Mouse (Mus musculus) left cerebral cortex, adult 2 months (tissue): ENCODE measurements around the gene Mroh9. TPM values are rescaled to one million over a fixed set of nuclear protein-coding genes. Genes with fewer than 3 reads are reported as not detected.
A peak's percentile ranks its signal among the peaks of the same experiment; 100 is the strongest.

Source experiments
- DNase-seq, 2 experiments: peaks; one replicate each; pipeline ENCODE4 v3.0.0; 2021 to 2022; ENCODE audit warnings: low spot score in 2 of 2, mixed read lengths in 1 of 2; ENCODE audit errors: extremely low spot score in 1 of 2
- H3K27ac ChIP-seq: fragments of 200-600 bp; 2 replicates; pipeline ENCODE4 v1.8.1; 2022
- H3K4me3 ChIP-seq: fragments of 200-600 bp; 2 replicates; pipeline ENCODE4 v1.8.1; 2022
- CTCF ChIP-seq: fragments of 200-600 bp; IDR thresholded peaks from 2 replicates; pipeline ENCODE4 v1.8.1; 2022; ENCODE audit warnings: antibody characterized with exemption, mild to moderate bottlenecking, moderate library complexity
- intact Hi-C: fragments of 180-260 bp; cut with DNase I; formaldehyde crosslinking; loops from one replicate; pipeline ENCODE4 v1.15.1; 2025
- long read RNA-seq, 2 experiments: library from polyadenylated mRNA; stranded (forward); transcript quantifications; one replicate each; pipeline ENCODE4 v2.0.0; 2021; ENCODE audit warnings: borderline mapping rate in 2 of 2
- total RNA-seq, 2 experiments: library from RNA; stranded (reverse); gene quantifications; 2 replicates each; pipeline ENCODE4 v1.2.3; 2021

The Mroh9 gene
- not detected for total RNA-seq
- long read RNA-seq, experiment 1: 0 reads
- long read RNA-seq, experiment 2: 0 reads

GRCm38 (mm10) chr1:163085570-163085969 lies at the start of gene Mroh9:
Gene Mroh9, minus strand, starts transcription at chr1:163085670.
- intact Hi-C loops: no loop called here
- Histone ChIP-seq H3K27ac (no peak within 1 kb of the TSS), H3K4me3 (no peak within 1 kb of the TSS)
- no peak for DNase-seq
- TF ChIP-seq CTCF: no peak

- no peak for TF ChIP-seq CTCF
- DNase-seq: no peak
- Histone ChIP-seq H3K27ac (no peak overlapping the region), H3K4me3 (no peak overlapping the region)
- intact Hi-C loops: no loop called here
These were observed 44.5 kb upstream of the Mroh9 start for GRCm38 (mm10) chr1:163129976-163130375.

GRCm38 (mm10) chr1:163129129-163129900 lies 43.8 kb upstream of the Mroh9 start:
- no peak overlapping the region for H3K4me3 ChIP-seq

DNA sequence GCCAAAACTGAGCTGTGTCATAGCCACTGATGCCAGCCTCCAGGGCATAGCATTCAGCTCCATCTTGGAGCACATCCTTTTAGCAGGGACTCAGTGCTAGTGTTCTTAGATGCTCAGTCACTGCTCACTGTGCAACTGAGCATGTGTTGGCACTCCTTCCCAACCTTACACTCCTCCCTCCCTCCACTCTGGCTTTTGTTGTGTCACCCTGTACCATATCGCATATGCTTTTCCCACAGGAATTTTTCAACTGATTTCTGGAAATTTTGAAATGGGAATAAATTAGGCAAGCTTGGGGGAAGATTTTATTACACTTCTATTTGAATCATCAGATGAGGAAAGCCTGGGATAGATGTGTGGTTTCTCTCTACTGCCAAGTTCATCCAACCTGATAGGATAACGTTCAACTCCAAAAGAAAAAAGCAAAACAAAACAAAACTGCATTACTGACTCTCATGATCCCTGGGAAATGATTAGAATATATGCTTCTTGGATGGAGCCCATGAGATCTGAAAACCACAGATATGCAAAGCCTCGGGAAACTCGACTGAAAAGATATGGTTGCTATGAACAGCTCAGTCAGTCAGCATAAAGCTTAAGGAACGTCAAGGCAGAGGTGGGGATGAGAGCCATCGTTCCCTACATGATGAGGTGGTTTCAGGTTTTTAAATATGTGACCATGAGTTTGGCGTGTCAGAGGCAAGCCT lies 40.9 kb upstream of the Mroh9 start:
- DNase-seq: no peak
- TF ChIP-seq CTCF: no peak
- intact Hi-C loops: no loop called here
- no peak overlapping the region for H3K27ac ChIP-seq
- H3K4me3 ChIP-seq: no peak overlapping the region

More at GRCm38 (mm10) chr1:163129129-163129900, 43.8 kb upstream of the Mroh9 start:
- no peak overlapping the region for H3K27ac ChIP-seq
- DNase-seq: no peak
- TF ChIP-seq CTCF: no peak
- intact Hi-C loops: no loop called here

DNA sequence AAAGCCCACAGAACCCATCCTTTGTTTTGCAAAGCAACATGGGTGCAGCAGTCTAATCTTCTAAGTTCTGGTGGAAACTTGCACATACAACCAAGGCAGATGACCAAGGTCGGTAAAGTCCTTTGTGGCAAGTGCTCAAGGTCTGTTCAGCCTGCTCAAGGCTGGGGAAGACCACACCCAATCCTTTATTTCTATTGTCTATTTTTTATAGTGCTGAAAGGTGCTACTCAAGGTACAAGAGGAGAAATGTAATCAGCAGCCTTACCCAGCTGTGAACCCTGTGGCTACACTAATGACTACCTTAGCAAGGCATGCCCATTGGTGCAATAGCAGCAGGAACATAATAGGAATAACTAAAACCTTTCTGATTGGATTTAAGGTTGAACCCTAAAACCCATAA lies 36.9 kb upstream of the Mroh9 start:
- TF ChIP-seq CTCF: no peak
- intact Hi-C loops: no loop called here
- DNase-seq: no peak
- no peak overlapping the region for H3K27ac ChIP-seq
- H3K4me3 ChIP-seq: no peak overlapping the region

DNA sequence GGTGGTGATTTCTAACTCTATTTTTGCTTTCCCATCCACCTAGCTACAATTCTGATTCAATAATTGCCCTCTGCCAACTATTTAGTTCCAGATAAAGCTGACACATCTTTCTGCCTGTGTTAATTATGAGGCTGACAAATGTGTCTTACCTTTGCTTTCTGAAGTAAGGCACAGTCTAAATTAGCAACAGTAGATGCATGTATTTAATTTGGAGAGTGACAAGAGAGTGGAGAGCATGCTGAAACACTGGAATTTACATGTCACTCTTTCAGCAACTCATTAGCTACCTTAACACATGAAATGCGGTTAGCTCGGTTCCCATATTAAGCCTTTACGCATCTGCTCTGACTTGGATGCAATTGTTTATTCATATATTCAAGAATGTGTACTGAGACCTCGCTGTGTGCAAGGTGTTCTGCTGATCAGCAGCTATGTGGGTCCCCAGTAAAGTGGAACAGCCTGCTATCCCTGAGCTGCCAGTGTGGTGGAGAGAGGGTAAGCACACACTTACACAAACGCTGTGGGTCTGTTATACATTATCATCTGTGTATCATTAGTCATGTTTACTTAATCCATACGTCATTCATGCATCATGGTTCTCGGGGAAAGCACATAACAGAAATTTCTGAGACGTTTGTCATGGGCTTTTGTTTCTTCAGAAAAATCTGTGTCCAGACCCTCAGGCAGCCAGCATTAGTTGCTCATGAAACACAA lies 28.1 kb upstream of the Mroh9 start:
- no peak for TF ChIP-seq CTCF
- no peak for DNase-seq
- Histone ChIP-seq H3K4me3 (no peak overlapping the region), H3K27ac (no peak overlapping the region)
- intact Hi-C loops: no loop called here

DNA sequence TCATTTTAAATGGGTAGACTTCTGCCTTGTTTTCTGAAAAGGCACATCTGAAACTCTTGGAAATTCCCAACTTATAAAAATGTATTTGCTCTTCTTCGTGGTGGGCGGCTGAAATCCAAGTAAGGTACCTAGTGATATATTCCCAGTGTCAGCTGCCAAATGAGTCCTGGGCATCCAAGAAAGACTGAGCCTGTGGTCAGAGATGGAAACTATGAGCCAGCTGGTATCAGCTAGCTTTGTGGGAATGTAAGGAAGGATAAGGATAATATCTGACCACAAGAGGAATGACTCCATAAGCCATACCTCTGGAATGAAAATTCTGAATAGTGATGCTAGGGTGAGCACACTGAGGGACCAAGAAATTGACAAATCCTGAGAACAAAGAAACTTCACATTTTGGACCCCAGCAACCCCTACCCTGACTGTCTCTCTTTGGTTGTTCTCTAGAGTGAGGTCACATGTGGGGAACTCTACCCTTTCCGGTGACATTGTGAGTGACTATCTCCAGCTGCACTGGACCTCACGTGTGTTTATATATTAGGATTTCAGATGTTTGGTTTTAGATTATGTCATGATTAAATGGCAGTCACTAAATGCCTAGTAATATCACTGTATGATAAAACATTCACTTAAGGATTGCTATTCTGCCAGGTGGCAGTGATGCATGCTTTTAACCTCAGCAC lies 27.2 kb upstream of the Mroh9 start:
- intact Hi-C loops: no loop called here
- no peak overlapping the region for H3K4me3 ChIP-seq
- no peak overlapping the region for H3K27ac ChIP-seq
- DNase-seq: no peak
- TF ChIP-seq CTCF: no peak

- no peak overlapping the region for H3K27ac ChIP-seq
- TF ChIP-seq CTCF: no peak
- H3K4me3 ChIP-seq: no peak overlapping the region
- DNase-seq: no peak
- intact Hi-C loops: no loop called here
These were observed 19.5 kb upstream of the Mroh9 start for GRCm38 (mm10) chr1:163104960-163105359.

GRCm38 (mm10) chr1:163091438-163092155 lies 6.1 kb upstream of the Mroh9 start:
- no peak overlapping the region for H3K27ac ChIP-seq
- intact Hi-C loops: loop anchor here (5.0 kb wide), 2 partner anchors 51 to 821 kb away; no protein-coding TSS in a partner anchor
- H3K4me3 ChIP-seq: no peak overlapping the region
- TF ChIP-seq CTCF: peak; percentile 62
- DNase-seq: peak; percentile 14 to 26

DNA sequence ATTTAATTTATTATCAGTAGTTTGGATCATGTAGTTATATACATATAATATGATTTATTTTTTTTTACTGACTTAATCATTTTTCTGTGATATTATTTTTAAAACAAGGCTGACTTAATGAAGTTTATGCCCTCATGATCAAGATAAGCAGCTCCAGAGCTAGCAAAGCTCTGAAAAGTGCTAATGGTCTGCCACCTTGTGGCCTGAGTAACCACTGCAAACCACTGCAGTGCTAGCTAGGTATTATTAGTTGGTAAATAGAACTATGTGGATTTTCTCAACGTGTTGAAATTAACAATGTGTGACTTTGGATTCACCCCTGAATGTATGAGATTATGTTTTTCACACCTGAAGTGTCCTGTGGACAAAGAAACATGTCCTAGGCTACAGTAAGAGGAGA lies 15.0 kb downstream of the Mroh9 start:
- H3K27ac ChIP-seq: no peak overlapping the region
- DNase-seq: peak; percentile 53 to 58
- peak; percentile 83 for TF ChIP-seq CTCF
- intact Hi-C loops: loop anchor here (2.0 to 5.0 kb wide), 2 partner anchors 174 to 258 kb away; partner anchors contain the start of gene Fmo4
- no peak overlapping the region for H3K4me3 ChIP-seq

DNA sequence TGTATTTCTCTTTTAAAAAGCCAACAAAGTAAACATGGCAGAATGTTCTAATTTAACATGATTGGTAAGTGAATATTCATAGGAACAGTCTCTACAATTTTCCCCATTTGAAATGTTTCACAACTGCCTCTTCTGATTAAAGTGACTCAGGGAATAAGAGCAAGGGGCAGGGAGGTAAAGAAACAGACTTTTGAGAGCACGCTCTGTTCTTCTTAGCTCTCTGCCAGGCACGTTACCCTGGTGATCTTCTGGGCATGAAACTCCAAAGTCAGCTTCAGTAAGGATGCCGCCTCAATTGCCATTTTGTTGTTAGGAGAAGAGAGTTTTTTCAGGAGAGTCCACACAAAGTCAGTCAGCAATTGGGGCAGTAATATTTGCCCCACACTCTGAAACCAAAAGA lies 25.1 kb downstream of the Mroh9 start:
- DNase-seq: no peak
- Histone ChIP-seq H3K27ac (no peak overlapping the region), H3K4me3 (no peak overlapping the region)
- intact Hi-C loops: loop anchor here (10.0 kb wide), 1 partner anchor 326 kb away; no protein-coding TSS in a partner anchor
- TF ChIP-seq CTCF: no peak
